Mouse (Mus musculus) limb, embryonic 15.5 days (tissue): ENCODE data around the gene Fam53b. TPM values are rescaled to one million over a fixed set of nuclear protein-coding genes. Genes with fewer than 3 reads are reported as not detected.
"Not testable (repeated sequence)": the region's sequence is repeated elsewhere in the genome, so short reads cannot be mapped to it uniquely, and the experiment has no call there.

ENCODE experiments used
- ATAC-seq: fragments of 200-750 bp; cut with Nextera tagmentation; 2 replicates; pipeline ENCODE4 v1.8.0; 2017; ENCODE audit warnings: low read depth, moderate TSS enrichment; ENCODE audit not compliant: insufficient number of reproducible peaks, low FRiP score, low TSS enrichment
- H3K27ac ChIP-seq: fragments of 300-500 bp; sonication (generic); 2 replicates; pipeline ENCODE4 v1.5.1; 2015; ENCODE audit warnings: moderate library complexity, mild to moderate bottlenecking, inconsistent platforms
- H3K27me3 ChIP-seq: fragments of 300-500 bp; sonication (generic); 2 replicates; pipeline ENCODE4 v1.6.1; 2015; ENCODE audit warnings: inconsistent platforms
- H3K36me3 ChIP-seq: fragments of 300-500 bp; sonication (generic); 2 replicates; pipeline ENCODE4 v1.6.1; 2015; ENCODE audit warnings: inconsistent platforms
- H3K4me1 ChIP-seq: fragments of 300-500 bp; sonication (generic); 2 replicates; pipeline ENCODE4 v1.6.1; 2015; ENCODE audit warnings: inconsistent platforms
- H3K4me2 ChIP-seq: fragments of 300-500 bp; sonication (generic); 2 replicates; pipeline ENCODE4 v1.6.1; 2015; ENCODE audit warnings: mild to moderate bottlenecking, inconsistent platforms
- H3K4me3 ChIP-seq: fragments of 300-500 bp; sonication (generic); 2 replicates; pipeline ENCODE4 v1.5.1; 2015; ENCODE audit warnings: mild to moderate bottlenecking, inconsistent platforms
- H3K9ac ChIP-seq: fragments of 300-500 bp; sonication (generic); 2 replicates; pipeline ENCODE4 v1.6.1; 2015; ENCODE audit warnings: inconsistent platforms
- H3K9me3 ChIP-seq: fragments of 300-500 bp; sonication (generic); 2 replicates; pipeline ENCODE4 v1.6.1; 2016; ENCODE audit warnings: inconsistent platforms
- WGBS: fragments of 180-500 bp; shearing (Covaris S2); methylation state at CpG from one replicate; pipeline ENCODE4 v1.1.7; 2015; 5-methylcytosine and 5-hydroxymethylcytosine counted together
- polyA plus RNA-seq: library from polyadenylated mRNA; unstranded; fragments of >200 nt; fragmentation: Nextera tagmentation; extraction: Ambion mirVana; gene quantifications from 2 replicates; pipeline ENCODE4 v1.2.1, GENCODE M21; 2015

Fam53b gene
- polyA plus RNA-seq, 1 experiment from 2014 or later, result 18.5 TPM

DNA sequence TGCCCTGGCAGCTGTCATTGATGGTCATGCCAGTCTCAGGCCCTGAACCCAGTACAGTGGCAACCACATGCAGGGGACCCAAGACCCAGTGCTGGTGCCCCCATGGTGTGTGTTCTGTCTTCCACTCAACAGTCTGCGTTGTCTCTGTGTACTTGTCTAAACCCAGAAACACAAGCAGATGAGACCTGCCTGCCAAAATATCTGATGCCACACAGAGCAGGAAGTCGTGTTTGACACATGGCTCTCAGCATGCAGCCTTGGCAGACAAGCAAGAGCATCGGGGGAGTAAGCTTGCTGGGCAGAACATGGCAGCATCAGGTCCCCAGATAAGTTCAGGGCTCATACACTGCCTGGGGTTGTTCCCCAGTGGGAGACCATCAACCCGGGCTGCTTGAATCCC lies 134.6 kb downstream of the Fam53b start:
- WGBS, result 73% methylated on average over 4 of the region's 4 CpGs
- peaks cover 12% of the 10 kb centered on the region; the same call in 1 of the 2 replicates for H3K4me1 ChIP-seq
- no peak overlapping the region for H3K27ac ChIP-seq
- no peak overlapping the region for H3K4me2 ChIP-seq
- no peaks in the 10 kb centered on the region for H3K27me3 ChIP-seq
- H3K4me3 ChIP-seq, result no peak overlapping the region
- H3K9ac ChIP-seq, result no peak overlapping the region
- no peaks in the 10 kb centered on the region for H3K9me3 ChIP-seq
- no peaks in the 10 kb centered on the region for H3K36me3 ChIP-seq
- ATAC-seq, result no peak

- Histone ChIP-seq H3K4me1 (peaks cover 18% of the 10 kb centered on the region), H3K9me3 (no peaks in the 10 kb centered on the region), H3K27ac (no peak overlapping the region), H3K36me3 (no peaks in the 10 kb centered on the region), H3K4me3 (no peak overlapping the region), H3K9ac (no peak overlapping the region), H3K4me2 (no peak overlapping the region), H3K27me3 (no peaks in the 10 kb centered on the region)
- no peak for ATAC-seq
- 91% methylated on average over 2 of the region's 2 CpGs for WGBS
Observed at GRCm38 (mm10) chr7:132675922-132676321, 137.8 kb downstream of the Fam53b start.

- 54% methylated on average over 17 of the region's 17 CpGs for WGBS
- peaks cover 18% of the 10 kb centered on the region for H3K4me1 ChIP-seq
- no peaks in the 10 kb centered on the region for H3K36me3 ChIP-seq
- peak; percentile 60; the same call in 1 of the 2 replicates for ATAC-seq
- H3K4me3 ChIP-seq, result no peak overlapping the region
- H3K9ac ChIP-seq, result no peak overlapping the region
- H3K9me3 ChIP-seq, result no peaks in the 10 kb centered on the region
- no peak overlapping the region for H3K4me2 ChIP-seq
- no peaks in the 10 kb centered on the region for H3K27me3 ChIP-seq
- H3K27ac ChIP-seq, result peak overlapping the region; percentile 4; the same call in 1 of the 2 replicates
Observed at GRCm38 (mm10) chr7:132673931-132674755, 139.5 kb downstream of the Fam53b start.

- H3K9ac ChIP-seq, result no peak overlapping the region
- H3K4me3 ChIP-seq, result no peak overlapping the region
- H3K4me2 ChIP-seq, result no peak overlapping the region
- peak overlapping the region; percentile 34; the same call in 1 of the 2 replicates for H3K27ac ChIP-seq
- WGBS, result 62% methylated on average over 7 of the region's 7 CpGs
- peak; percentile 31; the same call in 1 of the 2 replicates for ATAC-seq
- H3K36me3 ChIP-seq, result no peaks in the 10 kb centered on the region
- H3K9me3 ChIP-seq, result no peaks in the 10 kb centered on the region
- H3K27me3 ChIP-seq, result no peaks in the 10 kb centered on the region
- H3K4me1 ChIP-seq, result peaks cover 18% of the 10 kb centered on the region
Observed at GRCm38 (mm10) chr7:132672481-132672959, 141.2 kb downstream of the Fam53b start.

DNA sequence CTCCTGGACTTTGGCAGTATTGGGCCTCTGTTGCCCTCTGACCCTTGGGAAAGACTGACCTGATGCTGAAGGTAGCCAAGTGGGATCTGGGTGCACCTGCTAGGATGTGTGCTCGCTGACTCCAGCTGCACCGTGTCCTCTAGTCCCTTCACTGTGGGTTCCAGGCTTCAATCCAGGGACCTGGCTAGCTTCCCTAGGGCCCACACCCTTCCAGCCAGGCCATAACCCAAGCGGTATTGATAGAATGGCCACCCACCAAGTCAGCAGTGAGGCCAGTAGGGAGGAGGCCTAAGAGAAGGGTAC lies 142.9 kb downstream of the Fam53b start:
- no peaks in the 10 kb centered on the region for H3K36me3 ChIP-seq
- H3K9ac ChIP-seq, result no peak overlapping the region
- no peaks in the 10 kb centered on the region for H3K9me3 ChIP-seq
- H3K27me3 ChIP-seq, result no peaks in the 10 kb centered on the region
- no peak for ATAC-seq
- no peak overlapping the region for H3K27ac ChIP-seq
- no peak overlapping the region for H3K4me2 ChIP-seq
- 89% methylated on average over 3 of the region's 3 CpGs for WGBS
- peaks cover 18% of the 10 kb centered on the region for H3K4me1 ChIP-seq
- H3K4me3 ChIP-seq, result no peak overlapping the region

DNA sequence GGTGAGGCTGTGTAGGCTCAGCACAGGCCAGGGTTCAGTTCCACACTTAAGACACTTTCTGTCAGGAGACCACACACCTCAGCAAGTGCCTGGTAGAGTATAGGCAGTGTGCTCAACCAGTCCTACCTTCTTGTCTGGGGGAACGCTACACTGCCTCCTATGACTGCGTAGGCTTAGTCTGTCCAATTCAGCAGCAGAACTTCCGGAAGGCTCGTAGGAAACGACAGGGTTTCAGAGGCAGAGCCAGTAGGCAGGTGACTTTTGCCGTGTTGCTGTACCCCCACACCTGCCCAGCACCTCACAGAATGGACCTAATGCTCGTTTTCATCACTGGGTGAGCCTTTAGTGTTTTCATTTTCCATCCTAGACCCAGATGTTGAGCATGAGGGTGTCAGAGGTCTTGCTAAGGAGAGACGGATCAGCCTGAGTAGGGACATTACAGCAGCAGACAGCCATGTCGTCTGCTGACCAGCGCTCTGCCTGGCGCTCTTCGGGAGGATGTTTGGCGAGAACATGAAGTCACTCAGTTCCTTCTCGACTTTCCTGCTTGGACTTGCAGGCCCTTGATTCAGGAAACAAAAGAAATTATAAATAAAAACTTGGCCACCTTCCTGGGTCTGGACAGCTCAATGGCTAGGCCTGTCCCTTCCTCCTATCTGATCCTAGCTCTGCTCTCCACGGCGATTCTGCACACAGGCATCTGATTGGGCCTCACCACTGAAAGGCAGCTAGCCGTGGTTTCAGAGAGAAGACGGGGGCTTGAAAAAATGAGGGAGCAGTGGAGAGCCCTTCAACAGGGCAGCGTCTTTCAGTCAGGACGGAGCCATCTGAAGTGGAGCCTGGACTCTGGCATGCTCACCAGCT lies 143.5 kb downstream of the Fam53b start:
- Histone ChIP-seq H3K9ac (no peak overlapping the region), H3K27me3 (no peaks in the 10 kb centered on the region)
- ATAC-seq, result no peak

GRCm38 (mm10) chr7:132668604-132669003 lies 145.1 kb downstream of the Fam53b start:
- Histone ChIP-seq H3K27me3 (no peaks in the 10 kb centered on the region), H3K9ac (no peak overlapping the region), H3K27ac (peak overlapping the region; percentile 6; the same call in 1 of the 2 replicates), H3K9me3 (no peaks in the 10 kb centered on the region), H3K4me1 (peaks cover 10% of the 10 kb centered on the region), H3K4me3 (no peak overlapping the region), H3K4me2 (no peak overlapping the region), H3K36me3 (no peaks in the 10 kb centered on the region)
- 68% methylated on average over 2 of the region's 2 CpGs for WGBS
- no peak for ATAC-seq

More for the DNA sequence above, 143.5 kb downstream of the Fam53b start:
- Histone ChIP-seq H3K4me1 (peaks cover 18% of the 10 kb centered on the region), H3K27ac (no peak overlapping the region), H3K4me3 (no peak overlapping the region), H3K9me3 (no peaks in the 10 kb centered on the region), H3K36me3 (no peaks in the 10 kb centered on the region), H3K4me2 (no peak overlapping the region)
- WGBS, result 88% methylated on average over 20 of the region's 20 CpGs

- no peaks in the 10 kb centered on the region for H3K4me1 ChIP-seq
- H3K27me3 ChIP-seq, result no peaks in the 10 kb centered on the region
- no peak overlapping the region for H3K9ac ChIP-seq
- ATAC-seq, result no peak
- H3K4me2 ChIP-seq, result no peak overlapping the region
- no peaks in the 10 kb centered on the region for H3K36me3 ChIP-seq
- no peak overlapping the region for H3K4me3 ChIP-seq
- H3K27ac ChIP-seq, result no peak overlapping the region
- no peaks in the 10 kb centered on the region for H3K9me3 ChIP-seq
- 72% methylated on average over 4 of the region's 4 CpGs for WGBS
Observed at GRCm38 (mm10) chr7:132666516-132666915, 147.2 kb downstream of the Fam53b start.

- H3K27ac ChIP-seq, result no peak overlapping the region
- no peaks in the 10 kb centered on the region for H3K9me3 ChIP-seq
- no peak overlapping the region for H3K9ac ChIP-seq
- no peaks in the 10 kb centered on the region for H3K27me3 ChIP-seq
- H3K4me2 ChIP-seq, result no peak overlapping the region
- WGBS, result 37% methylated on average over 8 of the region's 8 CpGs
- ATAC-seq, result no peak
- H3K4me1 ChIP-seq, result no peaks in the 10 kb centered on the region
- no peak overlapping the region for H3K4me3 ChIP-seq
- H3K36me3 ChIP-seq, result no peaks in the 10 kb centered on the region
Observed at GRCm38 (mm10) chr7:132665664-132666382, 147.9 kb downstream of the Fam53b start.

DNA sequence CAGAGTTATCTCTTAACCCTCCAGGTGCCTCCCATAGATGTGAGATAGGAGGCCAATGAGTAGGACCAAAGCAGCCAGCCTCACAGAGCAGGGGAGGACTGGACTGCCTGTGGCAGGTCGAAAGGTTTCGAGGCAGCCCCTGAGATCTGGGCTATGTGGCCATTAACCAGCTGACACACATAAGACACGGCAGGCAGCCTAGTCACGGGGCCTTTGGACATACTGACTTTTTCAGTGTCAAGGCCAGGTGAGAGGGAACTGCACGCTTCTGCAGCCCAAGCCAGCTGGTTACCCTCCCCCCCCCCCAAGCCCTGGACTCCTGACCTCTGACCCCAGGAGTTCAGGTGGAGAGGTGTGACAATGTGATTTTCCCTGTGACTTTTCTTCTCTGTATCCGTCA lies 148.9 kb downstream of the Fam53b start:
- H3K4me1 ChIP-seq, result peaks cover 6% of the 10 kb centered on the region
- no peaks in the 10 kb centered on the region for H3K9me3 ChIP-seq
- 59% methylated on average over 6 of the region's 6 CpGs for WGBS
- H3K27me3 ChIP-seq, result no peaks in the 10 kb centered on the region
- no peak overlapping the region for H3K27ac ChIP-seq
- H3K36me3 ChIP-seq, result no peaks in the 10 kb centered on the region
- H3K4me2 ChIP-seq, result no peak overlapping the region
- ATAC-seq, result no peak
- H3K4me3 ChIP-seq, result no peak overlapping the region
- no peak overlapping the region for H3K9ac ChIP-seq

DNA sequence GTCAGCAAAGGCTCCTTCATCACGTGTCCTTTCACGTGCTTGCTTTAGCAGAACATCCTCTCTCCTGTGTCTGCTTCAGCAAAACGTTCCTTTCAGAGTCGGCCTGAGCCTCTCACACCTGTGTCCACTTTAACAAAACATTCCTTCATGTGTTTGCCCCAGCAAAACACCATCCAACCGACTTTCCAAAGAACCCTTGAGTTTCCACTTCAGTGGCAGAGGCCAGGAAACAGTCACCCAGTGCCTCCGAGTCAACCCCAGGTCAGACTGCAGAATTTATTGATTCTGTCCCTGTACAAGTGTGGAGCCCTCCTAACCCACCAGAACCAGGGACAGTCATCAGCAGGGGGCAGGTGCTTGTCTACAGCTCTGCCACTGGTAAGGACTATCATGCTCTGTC lies 150.9 kb downstream of the Fam53b start:
- not testable (repeated sequence) for H3K4me2 ChIP-seq, H3K27ac ChIP-seq, H3K4me3 ChIP-seq, H3K27me3 ChIP-seq, H3K9ac ChIP-seq, H3K36me3 ChIP-seq, ATAC-seq, H3K9me3 ChIP-seq
- peaks cover 25% of the 10 kb centered on the region for H3K4me1 ChIP-seq
- WGBS, result 56% methylated on average over 6 of the region's 6 CpGs
